Mouse (Mus musculus) limb, embryonic 10.5 days (tissue): ENCODE results near the gene Ptar1. TPM values are rescaled to one million over a fixed set of nuclear protein-coding genes. Genes with fewer than 3 reads are reported as not detected.

ENCODE experiments used
- DNase-seq: peaks from one replicate; pipeline ENCODE4 v3.0.0-alpha.2; 2017; ENCODE audit warnings: low spot score
- H3K27ac ChIP-seq: fragments of 300-500 bp; sonication (generic); 2 replicates; pipeline ENCODE4 v1.5.1; 2016; ENCODE audit warnings: mild to moderate bottlenecking
- H3K27me3 ChIP-seq: fragments of 300-500 bp; sonication (generic); 2 replicates; pipeline ENCODE4 v1.6.1; 2016; ENCODE audit warnings: low read depth, mild to moderate bottlenecking; ENCODE audit not compliant: poor library complexity, severe bottlenecking
- H3K36me3 ChIP-seq: fragments of 300-500 bp; sonication (generic); 2 replicates; pipeline ENCODE4 v1.6.1; 2016; ENCODE audit warnings: mild to moderate bottlenecking, moderate library complexity
- H3K4me1 ChIP-seq: fragments of 300-500 bp; sonication (generic); 2 replicates; pipeline ENCODE4 v1.6.1; 2016
- H3K4me3 ChIP-seq: fragments of 300-500 bp; sonication (generic); 2 replicates; pipeline ENCODE4 v1.5.1; 2016; ENCODE audit warnings: mild to moderate bottlenecking, moderate library complexity
- H3K9me3 ChIP-seq: fragments of 300-500 bp; sonication (generic); replicated peaks from 2 replicates; pipeline ENCODE4 v1.6.1; 2016; ENCODE audit warnings: mild to moderate bottlenecking
- WGBS: fragments of 180-500 bp; shearing (Covaris S2); methylation state at CpG from one replicate; pipeline ENCODE4 v1.1.7; 2016; 5-methylcytosine and 5-hydroxymethylcytosine counted together
- polyA plus RNA-seq: library from polyadenylated mRNA; unstranded; fragments of >200 nt; fragmentation: Nextera tagmentation; extraction: Ambion mirVana; gene quantifications from 2 replicates; pipeline ENCODE4 v1.2.1, GENCODE M21; 2016

The Ptar1 gene
- polyA plus RNA-seq, 1 experiment from 2014 or later: 6.2 TPM

- Histone ChIP-seq H3K4me1 (peaks cover 6% of the 10 kb centered on the region), H3K27me3 (peaks cover 35% of the 10 kb centered on the region), H3K27ac (no peak overlapping the region), H3K4me3 (no peak overlapping the region), H3K36me3 (no peaks in the 10 kb centered on the region), H3K9me3 (no peaks in the 10 kb centered on the region)
- no peak for DNase-seq
- 77% methylated on average over 2 of the region's 2 CpGs for WGBS
These were observed 76.8 kb downstream of the Ptar1 start for GRCm38 (mm10) chr19:23764051-23764450.

- 73% methylated on average over 5 of the region's 5 CpGs for WGBS
- Histone ChIP-seq H3K4me3 (no peak overlapping the region), H3K4me1 (no peaks in the 10 kb centered on the region), H3K36me3 (no peaks in the 10 kb centered on the region), H3K27me3 (no peaks in the 10 kb centered on the region), H3K27ac (no peak overlapping the region), H3K9me3 (no peaks in the 10 kb centered on the region)
- DNase-seq: no peak
These were observed 81.6 kb downstream of the Ptar1 start for GRCm38 (mm10) chr19:23768864-23769263.

- Histone ChIP-seq H3K9me3 (no peaks in the 10 kb centered on the region), H3K27me3 (no peaks in the 10 kb centered on the region), H3K27ac (no peak overlapping the region), H3K36me3 (no peaks in the 10 kb centered on the region), H3K4me3 (no peak overlapping the region), H3K4me1 (no peaks in the 10 kb centered on the region)
- no peak for DNase-seq
- WGBS: 71% methylated on average over 10 of the region's 10 CpGs
These were observed 83.5 kb downstream of the Ptar1 start for GRCm38 (mm10) chr19:23770494-23771423.

DNA sequence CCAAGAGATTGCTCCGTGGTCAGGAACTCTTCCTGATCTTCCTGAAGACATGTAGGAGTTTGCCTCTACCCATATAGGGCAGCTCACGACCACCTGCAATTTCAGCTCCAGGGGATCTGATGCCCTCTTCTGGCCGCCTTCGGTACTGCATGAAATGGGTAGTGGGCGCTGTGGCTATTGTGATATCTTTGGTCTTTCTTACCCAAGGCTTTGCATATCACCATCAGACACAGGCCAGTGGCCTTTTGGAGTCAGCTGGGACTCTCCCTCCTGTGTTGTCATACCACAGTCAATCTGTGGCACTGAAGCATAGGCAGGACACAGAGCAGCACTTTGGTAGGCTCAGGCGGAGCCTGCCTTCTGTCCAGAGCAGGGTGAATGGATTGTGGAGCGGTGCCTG, 84.7 kb downstream of the Ptar1 start:
- no peaks in the 10 kb centered on the region for H3K27me3 ChIP-seq
- peak; percentile 50 for DNase-seq

GRCm38 (mm10) chr19:23775356-23775755, 88.1 kb downstream of the Ptar1 start:
- no peaks in the 10 kb centered on the region for H3K27me3 ChIP-seq
- H3K9me3 ChIP-seq: no peaks in the 10 kb centered on the region
- DNase-seq: no peak
- H3K4me1 ChIP-seq: peaks cover 8% of the 10 kb centered on the region
- no peak overlapping the region for H3K27ac ChIP-seq
- no peak overlapping the region for H3K4me3 ChIP-seq
- no peaks in the 10 kb centered on the region for H3K36me3 ChIP-seq
- WGBS: 94% methylated on average over 6 of the region's 6 CpGs

More for the DNA sequence above, 84.7 kb downstream of the Ptar1 start:
- Histone ChIP-seq H3K4me1 (no peaks in the 10 kb centered on the region), H3K36me3 (no peaks in the 10 kb centered on the region), H3K9me3 (no peaks in the 10 kb centered on the region), H3K4me3 (no peak overlapping the region), H3K27ac (no peak overlapping the region)
- WGBS: 68% methylated on average over 7 of the region's 7 CpGs

DNA sequence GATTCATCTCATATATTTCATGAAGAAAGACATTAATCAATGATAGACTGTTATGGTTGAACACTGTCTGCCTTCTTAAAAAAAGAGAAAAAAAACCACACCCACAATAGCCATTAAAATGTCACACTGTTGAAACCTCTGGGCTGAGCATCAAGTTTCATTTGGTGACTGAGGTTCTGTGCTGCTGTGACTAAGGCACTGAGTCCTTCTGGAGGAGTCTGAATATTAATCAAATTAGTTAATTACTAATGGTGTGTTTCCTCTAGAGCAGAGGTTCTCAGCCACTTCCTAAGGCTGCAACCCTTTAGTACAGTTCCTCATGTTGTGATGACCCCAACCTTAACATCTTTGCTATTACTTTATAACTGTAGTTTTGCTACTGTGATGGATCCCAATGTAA, 91.9 kb downstream of the Ptar1 start:
- Histone ChIP-seq H3K4me3 (no peak overlapping the region), H3K27ac (no peak overlapping the region), H3K4me1 (peaks cover 15% of the 10 kb centered on the region), H3K27me3 (no peaks in the 10 kb centered on the region), H3K9me3 (no peaks in the 10 kb centered on the region), H3K36me3 (no peaks in the 10 kb centered on the region)
- no peak for DNase-seq

GRCm38 (mm10) chr19:23780105-23780504, 92.9 kb downstream of the Ptar1 start:
- H3K4me3 ChIP-seq: no peak overlapping the region
- no peaks in the 10 kb centered on the region for H3K9me3 ChIP-seq
- no peak for DNase-seq
- no peak overlapping the region for H3K27ac ChIP-seq
- H3K36me3 ChIP-seq: no peaks in the 10 kb centered on the region
- H3K27me3 ChIP-seq: no peaks in the 10 kb centered on the region
- H3K4me1 ChIP-seq: peaks cover 15% of the 10 kb centered on the region
- 85% methylated on average over 4 of the region's 4 CpGs for WGBS

Other genes with a start within 250 kb of the Ptar1 start
- 2.0 and 2.3 TPM in 2 replicates for gene Mamdc2, start 239.0 kb upstream of the Ptar1 start, polyA plus RNA-seq
- gene 1700028P14Rik, start 34.6 kb upstream of the Ptar1 start, polyA plus RNA-seq: not detected in 2 replicates
- 0.10 and 0.16 TPM in 2 replicates for gene Apba1, start 71.5 kb downstream of the Ptar1 start, polyA plus RNA-seq